Mouse (Mus musculus) myocyte (in vitro differentiated cells): Measurements from ENCODE around the gene Wbp4. TPM values are rescaled to one million over a fixed set of nuclear protein-coding genes. Genes with fewer than 3 reads are reported as not detected.

Experiments
- H3K27me3 ChIP-seq: one replicate; pipeline ENCODE4 v1.6.1; 2011; ENCODE audit not compliant: control insufficient read depth, insufficient read depth, insufficient read length
- H3K36me3 ChIP-seq: one replicate; pipeline ENCODE4 v1.6.1; 2011; ENCODE audit not compliant: control insufficient read depth, insufficient read depth
- H3K4me2 ChIP-seq: one replicate; pipeline ENCODE4 v1.6.1; 2011; ENCODE audit warnings: low read depth, control low read depth
- H3K4me3 ChIP-seq: one replicate; pipeline ENCODE4 v1.5.1; 2011; ENCODE audit warnings: mild to moderate bottlenecking, control low read depth, moderate library complexity
- H3K79me2 ChIP-seq: one replicate; pipeline ENCODE4 v1.6.1; 2011; ENCODE audit not compliant: control insufficient read depth, insufficient read depth
- H3ac ChIP-seq: one replicate; pipeline ENCODE4 v1.6.1; 2011; ENCODE audit not compliant: control insufficient read depth, insufficient read length
- CEBPB ChIP-seq: IDR thresholded peaks from 2 replicates; pipeline ENCODE4 v1.6.1; 2011; ENCODE audit warnings: mild to moderate bottlenecking, moderate library complexity; ENCODE audit not compliant: poor library complexity, insufficient read depth, severe bottlenecking
- E2F4 ChIP-seq: IDR thresholded peaks from one replicate; pipeline ENCODE4 v1.6.1; 2011; ENCODE audit warnings: mild to moderate bottlenecking, control low read depth, moderate library complexity; ENCODE audit not compliant: insufficient read depth
- MAX ChIP-seq: IDR thresholded peaks from one replicate; pipeline ENCODE4 v1.6.1; 2011; ENCODE audit warnings: low read depth, mild to moderate bottlenecking, control low read depth
- MYOD1 ChIP-seq, 3 experiments: IDR thresholded peaks; one replicate each; pipeline ENCODE4 v1.6.1; 2011; ENCODE audit warnings: control low read depth in 2 of 3, low read depth in 2 of 3, mild to moderate bottlenecking in 2 of 3, moderate library complexity in 1 of 3; ENCODE audit not compliant: insufficient read length in 2 of 3, control insufficient read depth in 1 of 3
- MYOG ChIP-seq, 3 experiments: IDR thresholded peaks; one replicate each; pipeline ENCODE4 v1.6.1; 2011; ENCODE audit warnings: control low read depth in 2 of 3, low read depth in 2 of 3, mild to moderate bottlenecking in 2 of 3; ENCODE audit not compliant: insufficient read length in 2 of 3, control insufficient read depth in 1 of 3, insufficient read depth in 1 of 3
- POLR2A ChIP-seq: IDR thresholded peaks from one replicate; pipeline ENCODE4 v1.6.1; 2011; ENCODE audit warnings: low read depth, mild to moderate bottlenecking, control low read depth, moderate library complexity; ENCODE audit not compliant: insufficient read length
- POLR2AphosphoS2 ChIP-seq: IDR thresholded peaks from one replicate; pipeline ENCODE4 v1.6.1; 2011; ENCODE audit warnings: low read depth, control low read depth; ENCODE audit not compliant: insufficient read length
- REST ChIP-seq: IDR thresholded peaks from one replicate; pipeline ENCODE4 v1.6.1; 2011; ENCODE audit warnings: mild to moderate bottlenecking, control low read depth, moderate library complexity; ENCODE audit not compliant: insufficient read depth, insufficient read length
- SRF ChIP-seq: IDR thresholded peaks from one replicate; pipeline ENCODE4 v1.6.1; 2011; ENCODE audit warnings: low read depth; ENCODE audit not compliant: control insufficient read depth, insufficient read length
- TCF12 ChIP-seq: IDR thresholded peaks from one replicate; pipeline ENCODE4 v1.6.1; 2011; ENCODE audit warnings: mild to moderate bottlenecking, control low read depth; ENCODE audit not compliant: poor library complexity, insufficient read depth, severe bottlenecking
- TCF3 ChIP-seq: IDR thresholded peaks from one replicate; pipeline ENCODE4 v1.6.1; 2011; ENCODE audit warnings: low read depth, control low read depth; ENCODE audit not compliant: insufficient read length
- USF1 ChIP-seq: IDR thresholded peaks from one replicate; pipeline ENCODE4 v1.6.1; 2011; ENCODE audit warnings: low read depth, mild to moderate bottlenecking, control low read depth, moderate library complexity
- polyA plus RNA-seq: library from polyadenylated mRNA; unstranded; fragments of >200 nt; fragmentation: generic; extraction: Trizol; gene quantifications from one replicate; pipeline ENCODE4 v1.2.1, GENCODE M21; 2012; ENCODE audit warnings: missing spikeins

Wbp4 gene
- polyA plus RNA-seq, 1 experiment = 10.1 TPM

DNA sequence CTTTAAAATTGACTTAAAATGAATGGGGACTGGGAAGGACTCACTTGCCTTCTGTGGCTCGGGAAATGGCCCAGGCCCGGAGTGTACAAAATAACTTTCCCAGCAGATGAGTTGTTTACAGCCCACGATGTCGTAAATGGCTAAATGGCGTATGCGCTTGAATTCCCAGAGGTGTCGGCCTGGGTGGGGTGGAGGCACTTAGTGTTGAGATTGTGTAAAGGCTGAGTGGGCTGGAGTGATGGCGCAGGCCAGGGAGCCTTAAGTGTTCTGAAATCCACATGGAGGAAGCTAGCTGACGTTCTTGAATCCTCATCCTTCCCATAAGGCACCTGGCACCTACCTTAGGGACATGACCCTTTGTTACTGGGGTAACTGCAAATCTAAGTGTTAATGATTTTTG is 7.2 kb upstream of the Wbp4 start:
- H3K4me2 ChIP-seq = no peak overlapping the region
- TF ChIP-seq SRF (no peak), POLR2AphosphoS2 (no peak), MAX (no peak), REST (no peak), CEBPB (no peak), MYOD1 (IDR thresholded peaks at IDR 0.05; ENCODE audit: control insufficient read depth in 1 of 3, insufficient read length in 2 of 3, low read depth in 2 of 3) (no peak), TCF12 (no peak), TCF3 (no peak), USF1 (no peak), E2F4 (no peak), POLR2A (no peak), MYOG (IDR thresholded peaks at IDR 0.05; ENCODE audit: control insufficient read depth in 1 of 3, insufficient read depth in 1 of 3, insufficient read length in 2 of 3, low read depth in 2 of 3) (no peak)

DNA sequence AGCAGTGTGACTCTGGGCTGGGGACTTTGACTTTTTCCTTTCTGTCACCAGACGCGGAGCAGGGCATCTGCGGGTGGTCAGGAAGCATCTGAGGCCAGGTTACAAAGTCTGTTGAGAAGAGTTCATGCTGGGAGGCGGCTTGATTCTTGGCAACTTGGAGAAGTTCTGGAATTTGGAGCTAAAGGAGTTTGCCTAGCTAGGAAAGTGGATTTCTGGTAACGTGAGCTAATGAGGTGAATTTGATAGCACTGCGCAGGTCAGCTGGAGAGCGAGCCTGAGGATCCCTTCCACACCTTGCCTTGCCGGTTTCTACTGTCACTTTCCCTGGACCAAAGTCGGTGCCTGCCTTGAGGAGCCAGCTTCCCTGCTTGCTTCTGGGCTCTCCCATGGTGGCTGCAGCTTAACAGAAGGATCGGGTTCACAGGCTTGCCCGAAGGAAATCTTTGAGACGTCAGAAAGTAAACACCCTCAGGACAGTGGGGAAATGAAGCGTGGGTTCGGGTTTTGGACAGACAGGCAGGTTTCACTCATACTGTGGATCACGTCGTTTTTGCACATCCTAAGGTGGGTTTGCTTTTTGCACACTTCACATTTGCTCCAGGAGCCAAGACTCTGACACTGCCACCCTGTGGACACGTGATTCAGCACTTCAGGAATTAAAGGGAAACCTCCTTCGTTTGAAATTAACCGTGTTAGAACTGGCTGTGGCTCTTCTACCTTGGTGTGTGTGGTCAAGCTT is 5.8 kb upstream of the Wbp4 start:
- Histone ChIP-seq H3K36me3 (no peaks in the 10 kb centered on the region), H3K79me2 (peaks cover 42% of the 10 kb centered on the region), H3K4me3 (no peak overlapping the region), H3K4me2 (peak overlapping the region; percentile 30), H3K27me3 (no peaks in the 10 kb centered on the region), H3ac (no peak overlapping the region)
- TF ChIP-seq USF1 = peak; percentile 86
- no peak for TF ChIP-seq CEBPB

More for the DNA sequence above, 7.2 kb upstream of the Wbp4 start:
- peaks cover 35% of the 10 kb centered on the region for H3K79me2 ChIP-seq
- no peaks in the 10 kb centered on the region for H3K36me3 ChIP-seq
- no peak overlapping the region for H3ac ChIP-seq
- no peak overlapping the region for H3K4me3 ChIP-seq
- H3K27me3 ChIP-seq = no peaks in the 10 kb centered on the region

DNA sequence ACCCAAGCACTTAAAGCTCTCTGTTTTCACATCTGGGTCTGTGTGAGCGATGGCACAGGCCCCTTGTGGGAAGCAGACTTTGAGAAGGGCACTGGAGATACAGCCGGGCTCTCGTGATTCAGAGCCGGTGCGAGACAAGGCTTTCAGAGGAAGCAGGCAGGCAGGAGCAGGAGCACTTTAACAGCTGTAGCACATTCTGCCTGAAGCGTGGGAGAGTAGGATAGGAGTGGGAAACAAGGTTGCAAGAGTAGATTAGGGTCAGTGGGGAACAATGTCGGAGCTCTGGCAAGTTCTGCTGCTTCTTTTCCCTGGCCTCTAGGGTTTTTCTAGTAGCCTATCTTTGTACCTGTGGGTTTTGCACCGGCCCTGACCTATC is 5.3 kb upstream of the Wbp4 start:
- Histone ChIP-seq H3K4me3 (no peak overlapping the region), H3K79me2 (peaks cover 42% of the 10 kb centered on the region)

DNA sequence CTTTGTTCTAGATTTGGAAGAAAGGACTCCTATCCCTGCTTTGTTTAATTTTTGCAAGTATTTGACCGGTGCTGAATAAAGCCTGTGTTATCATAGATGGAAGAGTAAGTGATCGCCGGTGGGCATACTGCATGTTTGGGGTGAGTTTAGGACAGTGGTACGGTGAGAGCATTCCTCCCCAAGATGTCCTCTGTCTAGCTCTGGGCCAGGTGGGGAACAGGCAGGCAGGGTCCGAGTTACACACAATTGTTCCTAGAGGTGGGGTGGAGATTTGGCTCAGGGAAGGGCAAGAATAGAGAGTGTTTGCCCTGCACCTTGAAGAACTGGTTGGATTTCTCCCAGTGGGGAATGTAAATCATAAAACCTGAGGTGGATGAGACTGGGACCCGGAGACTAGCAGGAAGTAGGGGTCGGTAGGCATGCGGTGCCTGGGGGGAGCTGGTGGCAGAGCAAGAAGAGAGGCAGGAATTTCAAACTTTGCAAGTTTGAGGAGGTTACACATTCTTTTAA is 2.3 kb upstream of the Wbp4 start:
- peak overlapping the region; percentile 57 for H3K4me3 ChIP-seq
- H3ac ChIP-seq = no peak overlapping the region
- no peaks in the 10 kb centered on the region for H3K27me3 ChIP-seq
- no peak for TF ChIP-seq MYOG (IDR thresholded peaks at IDR 0.05; ENCODE audit: control insufficient read depth in 1 of 3, insufficient read depth in 1 of 3, insufficient read length in 2 of 3, low read depth in 2 of 3)
- no peak for TF ChIP-seq SRF
- no peak for TF ChIP-seq POLR2A
- peaks cover 55% of the 10 kb centered on the region for H3K79me2 ChIP-seq
- H3K36me3 ChIP-seq = no peaks in the 10 kb centered on the region
- H3K4me2 ChIP-seq = peak overlapping the region; percentile 90

More for the DNA sequence above, 5.3 kb upstream of the Wbp4 start:
- Histone ChIP-seq H3K36me3 (no peaks in the 10 kb centered on the region), H3K27me3 (no peaks in the 10 kb centered on the region), H3K4me2 (peak overlapping the region; percentile 30), H3ac (no peak overlapping the region)
- no peak for TF ChIP-seq POLR2AphosphoS2
- no peak for TF ChIP-seq MAX
- no peak for TF ChIP-seq REST
- TF ChIP-seq CEBPB = no peak
- TF ChIP-seq SRF = no peak
- TF ChIP-seq MYOD1 (IDR thresholded peaks at IDR 0.05; ENCODE audit: control insufficient read depth in 1 of 3, insufficient read length in 2 of 3, low read depth in 2 of 3) = no peak
- no peak for TF ChIP-seq MYOG (IDR thresholded peaks at IDR 0.05; ENCODE audit: control insufficient read depth in 1 of 3, insufficient read depth in 1 of 3, insufficient read length in 2 of 3, low read depth in 2 of 3)
- TF ChIP-seq TCF3 = no peak

DNA sequence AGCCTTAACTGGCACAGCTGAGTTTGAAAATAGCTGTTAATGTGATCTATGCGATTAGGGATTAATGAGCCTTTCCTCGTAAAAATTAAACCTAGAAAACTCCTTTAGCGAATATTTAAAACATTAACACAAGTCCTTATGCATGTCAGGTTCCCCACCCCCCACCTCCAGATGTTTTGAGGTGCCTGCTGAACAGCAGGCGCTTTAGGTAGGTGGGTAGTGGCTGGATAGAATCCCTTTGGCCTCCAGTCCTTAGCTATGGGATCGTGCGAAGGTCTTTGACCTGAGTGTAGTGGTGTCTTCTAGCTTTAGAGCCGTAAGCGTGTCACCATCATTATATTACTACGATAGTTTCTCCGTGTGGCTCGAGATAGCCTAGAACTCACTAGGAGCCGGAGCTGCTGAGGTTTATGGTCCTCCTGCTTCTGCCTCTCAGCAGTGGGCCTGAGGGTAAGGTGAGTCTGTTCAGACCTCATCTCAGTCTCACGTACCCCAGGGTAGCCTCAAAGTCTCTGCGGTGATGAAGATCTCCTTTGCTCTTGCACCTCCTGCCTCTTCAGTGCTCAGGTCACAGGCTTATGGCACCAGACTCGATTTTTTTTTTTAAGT is 1.5 kb upstream of the Wbp4 start:
- Histone ChIP-seq H3ac (peak overlapping the region; percentile 97), H3K27me3 (no peaks in the 10 kb centered on the region), H3K36me3 (no peaks in the 10 kb centered on the region), H3K4me3 (peak overlapping the region; percentile 57), H3K4me2 (peak overlapping the region; percentile 90), H3K79me2 (peaks cover 55% of the 10 kb centered on the region)
- no peak for TF ChIP-seq E2F4
